Mouse (Mus musculus): Measurements from ENCODE around the gene Alox5ap.

Alox5ap gene

GRCm38 (mm10) chr5:149264405-149264804 is at the start of gene Alox5ap:
Gene Alox5ap (plus strand): TSS chr5:149264767.
- no peak for DNase-seq

GRCm38 (mm10) chr5:149215540-149215939 is 49.0 kb upstream of the Alox5ap start:
- no peak for DNase-seq

- no peak for DNase-seq
Observed at GRCm38 (mm10) chr5:149217524-149218357, 46.8 kb upstream of the Alox5ap start.

GRCm38 (mm10) chr5:149219493-149219892 is 45.1 kb upstream of the Alox5ap start:
- DNase-seq = no peak

- no peak for DNase-seq
Observed at GRCm38 (mm10) chr5:149221355-149221754, 43.2 kb upstream of the Alox5ap start.

GRCm38 (mm10) chr5:149224666-149225065 is 39.9 kb upstream of the Alox5ap start:
- peak; percentile 31 to 40 for DNase-seq

GRCm38 (mm10) chr5:149228700-149229618 is 35.6 kb upstream of the Alox5ap start:
- DNase-seq = peak; percentile 98 to 99

GRCm38 (mm10) chr5:149229619-149230339 is 34.8 kb upstream of the Alox5ap start:
- no peak for DNase-seq

GRCm38 (mm10) chr5:149235002-149235401 is 29.6 kb upstream of the Alox5ap start:
- DNase-seq = no peak

GRCm38 (mm10) chr5:149237221-149237950 is 27.2 kb upstream of the Alox5ap start:
- no peak for DNase-seq

GRCm38 (mm10) chr5:149242467-149242866 is 22.1 kb upstream of the Alox5ap start:
- DNase-seq = no peak

- DNase-seq = no peak
Observed at GRCm38 (mm10) chr5:149243053-149243452, 21.5 kb upstream of the Alox5ap start.

- DNase-seq = no peak
Observed at GRCm38 (mm10) chr5:149245391-149245964, 19.1 kb upstream of the Alox5ap start.

GRCm38 (mm10) chr5:149245965-149246470 is 18.5 kb upstream of the Alox5ap start:
- DNase-seq = peak; percentile 21 to 54

GRCm38 (mm10) chr5:149247047-149247904 is 17.3 kb upstream of the Alox5ap start:
- DNase-seq = no peak

GRCm38 (mm10) chr5:149252303-149252702 is 12.3 kb upstream of the Alox5ap start:
- no peak for DNase-seq

- no peak for DNase-seq
Observed at GRCm38 (mm10) chr5:149253491-149253890, 11.1 kb upstream of the Alox5ap start.

- no peak for DNase-seq
Observed at GRCm38 (mm10) chr5:149255522-149255921, 9.0 kb upstream of the Alox5ap start.

- DNase-seq = no peak
Observed at GRCm38 (mm10) chr5:149257518-149258281, 6.9 kb upstream of the Alox5ap start.

GRCm38 (mm10) chr5:149259093-149259492 is 5.5 kb upstream of the Alox5ap start:
- peak; percentile 49 to 59 for DNase-seq

Measured in kidney, postnatal 4 days (tissue).